Mouse (Mus musculus) CH12.LX (cell line): ENCODE data around the gene Neurl1a.

Experiments used
- BHLHE40 ChIP-seq: IDR thresholded peaks from 2 replicates; pipeline ENCODE4 v1.6.1; 2011; ENCODE audit warnings: mild to moderate bottlenecking, low read depth, low read length, improper control_type of control experiment
- CHD2 ChIP-seq: IDR thresholded peaks from 2 replicates; pipeline ENCODE4 v1.6.1; 2011; ENCODE audit warnings: low read length, improper control_type of control experiment
- CTCF ChIP-seq, 2 experiments: IDR thresholded peaks in 1 of 2; conservative IDR thresholded peaks in 1 of 2; 2 replicates each; pipeline ENCODE4 v1.5.1; 2011 to 2012; ENCODE audit warnings: low read depth in 2 of 2, low read length in 2 of 2, improper control_type of control experiment in 1 of 2, inconsistent platforms in 1 of 2, mild to moderate bottlenecking in 1 of 2, moderate library complexity in 1 of 2
- JUN ChIP-seq: IDR thresholded peaks from 2 replicates; pipeline ENCODE4 v1.6.1; 2011; ENCODE audit warnings: low read depth, mild to moderate bottlenecking, low read length, improper control_type of control experiment, moderate library complexity; ENCODE audit not compliant: insufficient read depth
- KAT2A ChIP-seq: IDR thresholded peaks from 2 replicates; pipeline ENCODE4 v1.6.1; 2012; ENCODE audit warnings: low read length, improper control_type of control experiment, inconsistent platforms; ENCODE audit not compliant: insufficient replicate concordance
- MAZ ChIP-seq: IDR thresholded peaks from 2 replicates; pipeline ENCODE4 v1.6.1; 2012; ENCODE audit warnings: low read depth, mild to moderate bottlenecking, inconsistent platforms, low read length, improper control_type of control experiment, moderate library complexity
- NELFE ChIP-seq: IDR thresholded peaks from 2 replicates; pipeline ENCODE4 v1.6.1; 2011; ENCODE audit warnings: low read depth, low read length, improper control_type of control experiment
- POLR2A ChIP-seq: IDR thresholded peaks from 2 replicates; pipeline ENCODE4 v1.6.1; 2011; ENCODE audit warnings: low read depth, mild to moderate bottlenecking, improper control_type of control experiment, low read length
- SMC3 ChIP-seq: IDR thresholded peaks from 2 replicates; pipeline ENCODE4 v1.6.1; 2011; ENCODE audit warnings: low read depth, low read length, improper control_type of control experiment
- TBP ChIP-seq: conservative IDR thresholded peaks from 2 replicates; pipeline ENCODE4 v1.6.1; 2011; ENCODE audit warnings: low read depth, low read length, improper control_type of control experiment
- ZC3H11A ChIP-seq: IDR thresholded peaks from 2 replicates; pipeline ENCODE4 v1.6.1; 2012; ENCODE audit warnings: low read depth, mild to moderate bottlenecking, inconsistent platforms, low read length, improper control_type of control experiment
- ZMIZ1 ChIP-seq: IDR thresholded peaks from 2 replicates; pipeline ENCODE4 v1.6.1; 2012; ENCODE audit warnings: low read depth, mild to moderate bottlenecking, inconsistent platforms, low read length, improper control_type of control experiment

- no peak for TF ChIP-seq CHD2
- no peak for TF ChIP-seq POLR2A
- no peak for TF ChIP-seq NELFE
- TF ChIP-seq CTCF (conservative IDR thresholded peaks at IDR 0.05 in 1 of 2, IDR thresholded peaks at IDR 0.05 in 1 of 2; ENCODE audit: low read depth in 2 of 2, low read length in 2 of 2): no peak
- no peak for TF ChIP-seq TBP
- no peak for TF ChIP-seq KAT2A
- no peak for TF ChIP-seq ZMIZ1
- no peak for TF ChIP-seq ZC3H11A
- no peak for TF ChIP-seq MAZ
- no peak for TF ChIP-seq JUN
- TF ChIP-seq BHLHE40: no peak
- TF ChIP-seq SMC3: no peak
These were observed 72.3 kb downstream of the Neurl1a start for GRCm38 (mm10) chr19:47250931-47251330.
